Mouse (Mus musculus): ENCODE data around the gene Aldh1l2.

The Aldh1l2 gene

DNA sequence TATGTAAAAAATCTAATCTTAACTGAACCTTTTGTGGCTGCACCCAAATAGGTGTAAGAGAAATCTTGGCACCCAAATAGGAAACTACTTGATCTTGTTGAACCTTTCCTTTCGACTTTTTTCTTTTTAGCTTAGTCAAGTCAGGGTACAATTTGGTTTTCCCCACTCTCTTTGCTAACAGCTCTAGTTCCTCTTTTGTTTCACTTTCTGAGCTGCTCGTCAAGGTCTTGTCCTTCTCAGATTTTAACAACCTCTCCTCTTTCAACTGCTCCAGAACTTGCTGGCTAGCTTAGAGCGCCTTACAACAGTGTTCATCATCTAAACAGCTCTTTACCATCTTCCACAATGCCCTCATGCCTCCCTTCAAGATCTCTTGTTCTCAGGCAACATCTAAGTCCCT lies 76.4 kb downstream of the Aldh1l2 start:
- DNase-seq (ENCODE audit: low spot score in 2 of 2), result no peak

- no peak for DNase-seq (ENCODE audit: low spot score in 2 of 2)
Measured at GRCm38 (mm10) chr10:83448582-83448981, 85.4 kb downstream of the Aldh1l2 start.
